Mouse (Mus musculus) forebrain, embryonic 16.5 days (tissue): ENCODE data around the gene Abcc4. TPM values are rescaled to one million over a fixed set of nuclear protein-coding genes. Genes with fewer than 3 reads are reported as not detected.
A peak's percentile ranks its signal among the peaks of the same experiment; 100 is the strongest.

ENCODE experiments used
- ATAC-seq: fragments of 200-750 bp; cut with Nextera tagmentation; 2 replicates; pipeline ENCODE4 v1.8.0; 2017; ENCODE audit warnings: mild to moderate bottlenecking, moderate library complexity
- H3K27ac ChIP-seq: fragments of 300-500 bp; sonication (generic); 2 replicates; pipeline ENCODE4 v1.5.1; 2014; ENCODE audit warnings: low read length, control low read depth
- H3K27me3 ChIP-seq: fragments of 300-500 bp; sonication (generic); replicated peaks from 2 replicates; pipeline ENCODE4 v1.6.1; 2014; ENCODE audit warnings: low read length; ENCODE audit not compliant: control insufficient read depth, insufficient read depth
- H3K36me3 ChIP-seq: fragments of 300-500 bp; sonication (generic); 2 replicates; pipeline ENCODE4 v1.6.1; 2014; ENCODE audit not compliant: control insufficient read depth, insufficient read depth
- H3K4me1 ChIP-seq: fragments of 300-500 bp; sonication (generic); replicated peaks from 2 replicates; pipeline ENCODE4 v1.6.1; 2014; ENCODE audit warnings: low read length; ENCODE audit not compliant: control insufficient read depth, insufficient read depth
- H3K4me2 ChIP-seq: fragments of 300-500 bp; sonication (generic); 2 replicates; pipeline ENCODE4 v1.6.1; 2014; ENCODE audit warnings: mild to moderate bottlenecking, low read length, control low read depth
- H3K4me3 ChIP-seq: fragments of 300-500 bp; sonication (generic); replicated peaks from 2 replicates; pipeline ENCODE4 v1.5.1; 2014; ENCODE audit warnings: mild to moderate bottlenecking, low read length, control low read depth
- H3K9ac ChIP-seq: fragments of 300-500 bp; sonication (generic); replicated peaks from 2 replicates; pipeline ENCODE4 v1.6.1; 2014; ENCODE audit warnings: low read depth, low read length, control low read depth
- H3K9me3 ChIP-seq: fragments of 300-500 bp; sonication (generic); 2 replicates; pipeline ENCODE4 v1.6.1; 2016; ENCODE audit warnings: low read length; ENCODE audit not compliant: control insufficient read depth
- WGBS: fragments of 180-500 bp; shearing (Covaris S2); extraction: QIAGEN DNeasy Blood & Tissue Kit; methylation state at CpG from one replicate; pipeline ENCODE4 v1.1.7; 2014; 5-methylcytosine and 5-hydroxymethylcytosine counted together
- polyA plus RNA-seq: library from polyadenylated mRNA; unstranded; fragments of >200 nt; fragmentation: Nextera tagmentation; extraction: Ambion mirVana; gene quantifications from 2 replicates; pipeline ENCODE4 v1.2.1, GENCODE M21; 2015

Gene Abcc4
- polyA plus RNA-seq, 1 experiment from 2014 or later = 1.4 TPM

DNA sequence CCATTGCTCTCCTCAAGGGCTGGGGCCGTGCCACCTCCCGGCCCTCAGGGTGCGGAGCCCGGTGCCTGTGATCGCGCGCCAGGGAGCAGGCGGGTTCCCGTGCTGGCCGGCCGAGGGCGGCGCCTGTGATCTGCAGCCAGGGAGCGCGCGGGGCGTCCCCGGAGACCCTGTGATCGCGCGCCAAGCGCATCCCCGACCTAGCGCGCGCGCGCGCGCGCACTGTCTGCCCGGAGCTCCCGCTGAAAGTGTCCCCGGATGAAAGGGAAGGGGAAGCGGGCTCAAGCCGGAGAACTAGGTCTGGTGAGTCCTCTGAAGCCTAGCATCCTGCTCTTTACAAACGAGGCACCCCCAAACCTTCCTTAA is 232.2 kb downstream of the Abcc4 start:
- peak overlapping the region; percentile 51 for H3K9ac ChIP-seq
- H3K4me3 ChIP-seq = peak overlapping the region; percentile 55
- 0 out of 2 replicates have a peak, but pooled peaks cover 3% of the 10 kb centered on the region for H3K9me3 ChIP-seq
- peaks cover 19% of the 10 kb centered on the region for H3K4me1 ChIP-seq
- H3K4me2 ChIP-seq = peak overlapping the region; percentile 94
- peak; percentile 74 for ATAC-seq
- H3K36me3 ChIP-seq = no peaks in the 10 kb centered on the region
- no peak overlapping the region for H3K27ac ChIP-seq
- WGBS = under 1% methylated on average over 36 of the region's 37 CpGs
- no peaks in the 10 kb centered on the region; the same call in 1 of the 2 replicates for H3K27me3 ChIP-seq

DNA sequence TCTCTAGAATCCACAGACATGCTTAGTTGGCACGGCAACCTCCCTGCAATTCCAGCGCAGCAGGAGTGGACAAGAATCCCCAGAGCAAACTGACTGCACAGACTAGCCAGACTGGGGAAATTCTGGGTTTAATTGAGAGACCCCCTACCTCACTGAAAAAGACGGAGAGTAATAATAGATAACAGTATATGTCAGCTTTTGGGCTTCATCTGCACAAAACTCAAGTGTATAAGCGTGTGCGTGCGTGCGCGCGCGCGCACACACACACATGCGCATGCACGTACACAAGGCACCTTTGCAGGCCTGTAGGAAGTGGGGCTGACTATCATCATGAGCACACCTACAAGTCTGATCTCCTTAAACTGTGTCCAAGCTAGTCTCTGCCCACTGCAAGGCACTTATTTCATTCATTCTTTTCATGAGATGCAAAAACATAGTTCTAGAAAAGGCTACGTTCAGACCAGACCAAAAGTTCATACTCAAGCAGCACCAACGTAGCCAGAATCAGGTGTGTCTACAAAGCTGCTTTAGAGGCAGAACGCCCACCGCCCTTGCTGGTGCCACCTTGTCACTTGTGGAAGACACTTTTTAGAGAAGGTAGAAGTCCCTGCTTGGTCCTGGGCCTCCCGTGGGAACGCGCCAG is 232.7 kb downstream of the Abcc4 start:
- WGBS = 7% methylated on average over 20 of the region's 20 CpGs
- H3K27ac ChIP-seq = no peak overlapping the region

GRCm38 (mm10) chr14:118465331-118465730 is 240.7 kb downstream of the Abcc4 start:
- no peaks in the 10 kb centered on the region for H3K4me1 ChIP-seq
- no peak for ATAC-seq
- H3K4me2 ChIP-seq = no peak overlapping the region
- no peak overlapping the region for H3K9ac ChIP-seq
- no peak overlapping the region for H3K27ac ChIP-seq
- H3K27me3 ChIP-seq = no peaks in the 10 kb centered on the region; the same call in 1 of the 2 replicates
- no peaks in the 10 kb centered on the region for H3K9me3 ChIP-seq
- H3K4me3 ChIP-seq = no peak overlapping the region
- WGBS = 96% methylated on average over 2 of the region's 2 CpGs
- H3K36me3 ChIP-seq = no peaks in the 10 kb centered on the region

More for the DNA sequence above, 232.7 kb downstream of the Abcc4 start:
- H3K36me3 ChIP-seq = no peaks in the 10 kb centered on the region
- H3K4me3 ChIP-seq = peak overlapping the region; percentile 55
- H3K9ac ChIP-seq = peak overlapping the region; percentile 51
- H3K27me3 ChIP-seq = no peaks in the 10 kb centered on the region; the same call in 1 of the 2 replicates
- H3K9me3 ChIP-seq = 0 out of 2 replicates have a peak, but pooled peaks cover 3% of the 10 kb centered on the region
- peak overlapping the region; percentile 94 for H3K4me2 ChIP-seq
- ATAC-seq = peak; percentile 62
- H3K4me1 ChIP-seq = peaks cover 19% of the 10 kb centered on the region

DNA sequence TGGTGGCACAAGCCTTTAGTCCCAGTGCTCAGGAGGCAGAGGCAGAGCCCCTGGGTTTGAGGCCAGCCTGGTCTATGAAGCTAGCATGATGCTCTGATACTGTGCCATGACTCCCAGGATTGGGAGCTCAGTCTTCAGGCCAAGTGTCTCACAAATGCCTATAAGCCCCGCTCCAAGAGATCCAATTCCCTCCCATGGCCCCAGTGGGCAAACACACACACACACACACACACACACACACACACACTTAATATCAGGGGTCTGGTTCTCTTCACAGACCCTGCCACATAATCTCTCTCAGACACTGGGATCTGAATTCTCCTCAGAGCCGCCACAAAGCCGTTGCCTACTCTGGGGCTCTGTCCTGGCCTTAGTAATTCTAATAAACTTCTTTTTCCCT is 241.6 kb downstream of the Abcc4 start:
- ATAC-seq = no peak
- Histone ChIP-seq H3K9ac (no peak overlapping the region), H3K4me2 (no peak overlapping the region), H3K27ac (no peak overlapping the region), H3K27me3 (no peaks in the 10 kb centered on the region), H3K36me3 (no peaks in the 10 kb centered on the region), H3K4me3 (no peak overlapping the region), H3K9me3 (no peaks in the 10 kb centered on the region), H3K4me1 (no peaks in the 10 kb centered on the region)
- 93% methylated on average over 3 of the region's 3 CpGs for WGBS

DNA sequence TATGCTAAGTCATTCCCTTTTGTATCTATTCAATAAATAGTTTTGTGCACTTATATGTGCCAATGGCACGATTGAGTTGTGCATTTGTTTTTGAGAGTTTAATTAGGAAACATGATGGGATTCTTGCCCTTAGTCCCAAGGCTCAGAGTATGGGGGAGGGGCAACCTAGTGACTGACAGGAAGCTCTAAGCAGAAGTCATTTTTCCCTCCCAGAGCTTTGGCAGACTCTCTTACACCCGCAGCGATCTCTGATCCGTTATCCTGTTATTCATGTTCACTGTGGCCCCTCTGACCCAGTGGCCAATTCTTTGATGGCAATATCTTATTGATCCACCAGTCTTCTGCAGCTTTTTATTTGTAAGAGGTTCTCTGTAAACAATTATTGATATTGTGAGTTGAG is 253.4 kb downstream of the Abcc4 start:
- no peak overlapping the region for H3K4me3 ChIP-seq
- 53% methylated on average over 4 of the region's 4 CpGs for WGBS
- no peaks in the 10 kb centered on the region for H3K9me3 ChIP-seq
- no peak overlapping the region for H3K27ac ChIP-seq
- H3K9ac ChIP-seq = no peak overlapping the region
- no peak overlapping the region for H3K4me2 ChIP-seq
- no peaks in the 10 kb centered on the region for H3K4me1 ChIP-seq
- no peaks in the 10 kb centered on the region for H3K36me3 ChIP-seq
- no peaks in the 10 kb centered on the region for H3K27me3 ChIP-seq
- ATAC-seq = no peak

- Histone ChIP-seq H3K4me2 (no peak overlapping the region), H3K27ac (no peak overlapping the region), H3K4me3 (no peak overlapping the region), H3K27me3 (peaks cover 11% of the 10 kb centered on the region), H3K4me1 (peaks cover 9% of the 10 kb centered on the region), H3K9ac (no peak overlapping the region), H3K36me3 (no peaks in the 10 kb centered on the region), H3K9me3 (no peaks in the 10 kb centered on the region)
- ATAC-seq = no peak
- 85% methylated on average over 8 of the region's 8 CpGs for WGBS
Observed at GRCm38 (mm10) chr14:118440155-118440554, 265.9 kb downstream of the Abcc4 start.

DNA sequence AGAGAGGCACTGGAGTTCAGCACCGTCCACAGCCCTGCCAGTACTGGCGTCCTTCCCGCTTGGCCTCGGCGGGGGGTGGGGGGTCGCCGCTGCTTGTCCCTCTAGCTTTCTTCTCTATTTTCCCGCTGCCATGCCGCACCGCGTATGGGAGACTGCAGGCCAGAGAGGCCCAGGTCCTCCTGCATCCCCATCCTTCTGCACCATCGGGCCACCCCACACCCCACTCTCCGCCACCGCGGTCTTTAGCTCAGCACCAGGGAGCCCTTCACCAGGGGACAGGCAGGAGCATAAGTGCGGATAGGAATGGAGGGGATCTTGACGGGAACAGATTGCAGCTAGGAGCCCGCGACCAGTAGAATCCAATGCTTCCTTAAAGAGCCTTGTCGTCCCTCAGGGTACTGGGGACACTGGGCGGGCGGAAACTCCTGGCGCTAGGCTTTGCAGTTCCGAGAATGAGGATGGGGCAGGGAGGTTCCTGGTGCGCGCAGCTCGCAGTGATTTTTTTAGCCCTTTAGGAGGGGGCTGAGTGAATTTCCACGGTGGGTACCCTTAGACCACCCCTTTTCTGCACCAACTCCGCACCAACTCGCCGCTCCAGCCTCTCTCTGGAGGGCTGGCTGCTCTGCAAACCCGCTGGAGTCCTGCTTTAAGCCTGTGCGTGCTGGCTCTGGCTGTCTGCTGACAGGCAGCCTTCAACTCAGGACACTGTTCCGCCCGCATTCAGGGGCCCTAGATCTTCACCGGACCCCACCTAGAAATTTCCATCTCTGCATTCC is 268.7 kb downstream of the Abcc4 start:
- Histone ChIP-seq H3K4me2 (peak overlapping the region; percentile 94), H3K4me1 (peaks cover 9% of the 10 kb centered on the region), H3K27ac (no peak overlapping the region), H3K27me3 (peaks cover 18% of the 10 kb centered on the region), H3K9ac (peak overlapping the region; percentile 61), H3K4me3 (peak overlapping the region; percentile 49), H3K36me3 (no peaks in the 10 kb centered on the region), H3K9me3 (no peaks in the 10 kb centered on the region)
- peak; percentile 82 for ATAC-seq
- WGBS = under 1% methylated on average over 36 of the region's 36 CpGs

GRCm38 (mm10) chr14:118436791-118437155 is 269.2 kb downstream of the Abcc4 start:
- 0% methylated on average over 31 of the region's 31 CpGs for WGBS
- no peak overlapping the region for H3K27ac ChIP-seq

GRCm38 (mm10) chr14:118435676-118436330 is 270.2 kb downstream of the Abcc4 start:
- no peaks in the 10 kb centered on the region for H3K9me3 ChIP-seq
- no peak for ATAC-seq
- WGBS = 15% methylated on average over 12 of the region's 12 CpGs
- H3K36me3 ChIP-seq = no peaks in the 10 kb centered on the region
- no peak overlapping the region for H3K4me2 ChIP-seq
- no peak overlapping the region for H3K27ac ChIP-seq
- H3K27me3 ChIP-seq = peaks cover 18% of the 10 kb centered on the region
- peaks cover 9% of the 10 kb centered on the region for H3K4me1 ChIP-seq
- no peak overlapping the region for H3K9ac ChIP-seq
- H3K4me3 ChIP-seq = no peak overlapping the region

More at GRCm38 (mm10) chr14:118436791-118437155, 269.2 kb downstream of the Abcc4 start:
- peak overlapping the region; percentile 61 for H3K9ac ChIP-seq
- H3K4me2 ChIP-seq = peak overlapping the region; percentile 94
- H3K36me3 ChIP-seq = no peaks in the 10 kb centered on the region
- ATAC-seq = peak; percentile 90
- H3K27me3 ChIP-seq = peaks cover 18% of the 10 kb centered on the region
- peak overlapping the region; percentile 49 for H3K4me3 ChIP-seq
- no peaks in the 10 kb centered on the region for H3K9me3 ChIP-seq
- H3K4me1 ChIP-seq = peaks cover 9% of the 10 kb centered on the region
